Mouse (Mus musculus): ENCODE data around the gene Vamp5.

GRCm38 (mm10) chr6:72382494-72382893 is 2.2 kb upstream of the Vamp5 start:
- no peak for TF ChIP-seq CTCF (IDR thresholded peaks at IDR 0.05; ENCODE audit: low read depth)
- no peak for TF ChIP-seq EP300 (optimal IDR thresholded peaks at IDR 0.05)
